Mouse (Mus musculus) liver, embryonic 15.5 days (tissue): ENCODE measurements around the gene Adgrd1. TPM values are rescaled to one million over a fixed set of nuclear protein-coding genes. Genes with fewer than 3 reads are reported as not detected.

Experiments used
- ATAC-seq: fragments of 200-750 bp; cut with Nextera tagmentation; 2 replicates; pipeline ENCODE4 v1.8.0; 2017; ENCODE audit warnings: moderate number of reproducible peaks, mild to moderate bottlenecking, moderate library complexity; ENCODE audit not compliant: insufficient read depth
- H3K27ac ChIP-seq: fragments of 300-500 bp; sonication (generic); replicated peaks from 2 replicates; pipeline ENCODE4 v1.5.1; 2015; ENCODE audit warnings: mild to moderate bottlenecking, inconsistent platforms
- H3K27me3 ChIP-seq: fragments of 300-500 bp; sonication (generic); 2 replicates; pipeline ENCODE4 v1.6.1; 2015; ENCODE audit warnings: mild to moderate bottlenecking, inconsistent platforms
- H3K36me3 ChIP-seq: fragments of 300-500 bp; sonication (generic); replicated peaks from 2 replicates; pipeline ENCODE4 v1.6.1; 2015; ENCODE audit warnings: moderate library complexity, mild to moderate bottlenecking, inconsistent platforms
- H3K4me1 ChIP-seq: fragments of 300-500 bp; sonication (generic); replicated peaks from 2 replicates; pipeline ENCODE4 v1.6.1; 2015; ENCODE audit warnings: inconsistent platforms
- H3K4me2 ChIP-seq: fragments of 300-500 bp; sonication (generic); 2 replicates; pipeline ENCODE4 v1.6.1; 2015; ENCODE audit warnings: moderate library complexity, mild to moderate bottlenecking, inconsistent platforms
- H3K4me3 ChIP-seq: fragments of 300-500 bp; sonication (generic); replicated peaks from 2 replicates; pipeline ENCODE4 v1.5.1; 2015; ENCODE audit warnings: mild to moderate bottlenecking, inconsistent platforms
- H3K9ac ChIP-seq: fragments of 300-500 bp; sonication (generic); 2 replicates; pipeline ENCODE4 v1.6.1; 2015; ENCODE audit warnings: moderate library complexity, mild to moderate bottlenecking, inconsistent platforms
- H3K9me3 ChIP-seq: fragments of 300-500 bp; sonication (generic); replicated peaks from 2 replicates; pipeline ENCODE4 v1.6.1; 2016; ENCODE audit warnings: inconsistent platforms
- WGBS: fragments of 180-500 bp; shearing (Covaris S2); methylation state at CpG from one replicate; pipeline ENCODE4 v1.1.7; 2015; ENCODE audit warnings: mixed read lengths; ENCODE audit not compliant: insufficient replicate concordance; 5-methylcytosine and 5-hydroxymethylcytosine counted together
- polyA plus RNA-seq: library from polyadenylated mRNA; unstranded; fragments of >200 nt; fragmentation: Nextera tagmentation; extraction: Ambion mirVana; gene quantifications from 2 replicates; pipeline ENCODE4 v1.2.1, GENCODE M21; 2015

Gene Adgrd1
- polyA plus RNA-seq, 1 experiment from 2014 or later: 0.21 TPM

DNA sequence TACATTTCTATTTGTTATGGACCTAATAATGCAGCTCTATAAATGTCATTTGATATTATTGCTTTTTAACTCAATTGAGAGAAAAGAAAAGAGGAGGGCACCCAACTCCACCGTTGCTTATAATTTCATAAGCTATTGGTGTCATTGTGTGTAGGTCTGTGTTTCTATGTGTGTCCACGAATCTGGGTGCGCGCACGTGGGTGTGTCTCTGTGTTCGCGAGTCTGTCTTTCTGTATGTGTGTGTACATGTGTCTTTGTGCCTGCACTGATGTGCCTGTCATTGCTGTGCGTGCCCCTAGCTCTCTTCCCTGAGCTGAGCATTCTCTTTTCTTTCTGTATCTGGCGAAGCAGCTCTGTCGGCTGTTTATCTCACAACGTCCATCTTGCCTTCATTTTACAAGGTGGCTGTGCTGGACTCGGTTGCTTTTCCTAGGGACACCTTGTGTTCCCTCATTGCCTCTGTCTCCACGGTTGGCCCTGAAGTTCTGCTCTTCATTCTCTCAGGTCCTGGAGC, 84.2 kb downstream of the Adgrd1 start:
- Histone ChIP-seq H3K4me3 (no peak overlapping the region), H3K9me3 (no peaks in the 10 kb centered on the region), H3K9ac (no peak overlapping the region), H3K27me3 (no peaks in the 10 kb centered on the region; the same call in 1 of the 2 replicates), H3K4me1 (peaks cover 37% of the 10 kb centered on the region), H3K4me2 (peak overlapping the region; percentile 52), H3K36me3 (no peaks in the 10 kb centered on the region), H3K27ac (peak overlapping the region; percentile 43)
- peak; percentile 72 for ATAC-seq
- WGBS: 48% methylated on average over 13 of the region's 13 CpGs

DNA sequence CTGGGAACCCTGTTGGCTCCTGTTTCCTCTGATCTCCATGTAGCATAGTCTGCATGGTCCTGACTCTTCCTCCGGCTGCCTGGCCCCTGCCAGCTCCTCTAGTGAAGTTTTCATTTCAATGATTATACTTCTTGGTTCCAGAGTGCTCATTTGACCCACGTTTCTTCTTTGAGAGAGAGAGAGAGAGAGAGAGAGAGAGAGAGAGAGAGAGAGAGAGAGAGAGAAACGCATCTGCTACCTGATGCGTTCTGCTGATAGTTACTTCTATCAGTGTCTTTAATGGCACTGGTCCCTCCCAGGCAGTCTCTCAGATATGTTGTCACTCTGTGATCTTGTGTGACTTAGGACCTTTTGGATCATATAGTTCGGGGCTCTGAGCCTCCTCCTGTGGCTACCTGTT, 84.9 kb downstream of the Adgrd1 start:
- H3K9ac ChIP-seq: no peak overlapping the region
- no peaks in the 10 kb centered on the region; the same call in 1 of the 2 replicates for H3K27me3 ChIP-seq
- peak overlapping the region; percentile 52 for H3K4me2 ChIP-seq
- H3K4me1 ChIP-seq: peaks cover 37% of the 10 kb centered on the region
- 41% methylated on average over 5 of the region's 5 CpGs for WGBS
- ATAC-seq: no peak
- H3K4me3 ChIP-seq: no peak overlapping the region
- peak overlapping the region; percentile 43 for H3K27ac ChIP-seq
- H3K9me3 ChIP-seq: no peaks in the 10 kb centered on the region
- no peaks in the 10 kb centered on the region for H3K36me3 ChIP-seq

DNA sequence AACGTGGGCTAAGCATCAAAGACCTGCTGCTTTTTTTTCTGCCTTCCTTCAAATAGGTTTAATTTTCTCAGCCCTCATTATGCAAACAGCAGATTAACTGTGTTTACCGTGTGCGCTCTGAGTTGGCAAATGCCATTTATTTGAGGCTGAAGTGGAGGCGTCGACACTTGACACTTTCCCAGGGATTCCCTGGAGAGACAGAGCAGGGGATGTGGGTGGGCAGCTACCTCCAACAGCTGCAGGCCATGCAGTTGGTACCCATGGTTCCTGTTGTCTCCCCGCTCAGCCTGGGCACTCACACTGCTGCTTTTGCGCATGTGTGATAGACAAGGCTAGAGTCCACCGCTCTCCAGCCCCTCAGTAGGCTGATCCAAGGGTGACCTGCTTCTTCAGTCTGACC, 86.0 kb downstream of the Adgrd1 start:
- 55% methylated on average over 8 of the region's 8 CpGs for WGBS
- Histone ChIP-seq H3K27ac (no peak overlapping the region), H3K4me1 (peaks cover 37% of the 10 kb centered on the region), H3K4me2 (no peak overlapping the region), H3K9me3 (no peaks in the 10 kb centered on the region), H3K4me3 (no peak overlapping the region), H3K27me3 (no peaks in the 10 kb centered on the region; the same call in 1 of the 2 replicates), H3K9ac (no peak overlapping the region), H3K36me3 (no peaks in the 10 kb centered on the region)
- ATAC-seq: no peak

DNA sequence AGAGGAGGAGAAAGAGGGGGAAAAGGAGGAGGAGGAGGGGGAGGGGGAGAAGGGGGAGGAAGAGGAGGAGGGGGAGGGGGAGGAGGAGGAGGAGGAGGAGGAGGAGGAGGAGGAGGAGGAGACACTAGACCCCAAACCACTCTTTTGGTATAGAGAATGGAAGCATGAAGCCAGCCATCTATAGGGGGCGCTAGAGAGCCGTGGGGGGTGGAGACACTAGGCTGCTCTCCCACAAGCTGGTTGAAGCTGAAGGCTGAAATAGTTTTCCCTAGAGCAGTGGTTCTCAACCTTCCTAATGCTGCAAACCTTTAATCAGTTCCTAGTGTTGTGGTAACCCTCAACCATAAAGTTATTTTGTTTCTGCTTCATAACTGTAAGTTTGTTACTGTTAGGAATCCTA, 89.7 kb downstream of the Adgrd1 start:
- Histone ChIP-seq H3K4me3 (no peak overlapping the region), H3K27ac (no peak overlapping the region), H3K9me3 (no peaks in the 10 kb centered on the region), H3K27me3 (no peaks in the 10 kb centered on the region; the same call in 1 of the 2 replicates), H3K9ac (no peak overlapping the region), H3K36me3 (no peaks in the 10 kb centered on the region), H3K4me2 (no peak overlapping the region), H3K4me1 (peaks cover 15% of the 10 kb centered on the region)
- no peak for ATAC-seq
- WGBS: 4% methylated on average over 2 of the region's 2 CpGs

DNA sequence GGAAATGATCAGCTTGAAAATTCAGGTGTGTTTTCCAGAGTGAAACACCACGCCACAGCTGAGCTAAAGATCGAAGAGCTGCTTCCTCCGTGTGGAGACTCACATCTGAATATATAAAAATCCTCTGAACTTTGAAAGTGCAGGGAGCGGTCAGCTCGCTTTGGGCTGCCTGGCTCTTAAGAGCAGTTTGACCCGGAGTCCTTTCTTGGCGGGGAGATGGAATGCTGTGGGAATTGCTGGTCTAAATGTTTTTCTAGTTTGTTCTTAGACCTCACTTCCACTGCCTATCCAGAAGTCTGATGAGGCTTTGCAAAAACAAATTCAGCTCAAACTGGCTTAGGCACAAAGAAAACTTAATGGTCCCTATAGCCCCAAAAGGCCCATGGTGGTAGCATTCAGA, 90.4 kb downstream of the Adgrd1 start:
- 70% methylated on average over 7 of the region's 7 CpGs for WGBS
- H3K36me3 ChIP-seq: no peaks in the 10 kb centered on the region
- H3K27ac ChIP-seq: no peak overlapping the region
- H3K4me2 ChIP-seq: no peak overlapping the region
- no peak overlapping the region for H3K9ac ChIP-seq
- H3K27me3 ChIP-seq: no peaks in the 10 kb centered on the region; the same call in 1 of the 2 replicates
- H3K9me3 ChIP-seq: no peaks in the 10 kb centered on the region
- ATAC-seq: no peak
- no peak overlapping the region for H3K4me3 ChIP-seq
- H3K4me1 ChIP-seq: peaks cover 9% of the 10 kb centered on the region

DNA sequence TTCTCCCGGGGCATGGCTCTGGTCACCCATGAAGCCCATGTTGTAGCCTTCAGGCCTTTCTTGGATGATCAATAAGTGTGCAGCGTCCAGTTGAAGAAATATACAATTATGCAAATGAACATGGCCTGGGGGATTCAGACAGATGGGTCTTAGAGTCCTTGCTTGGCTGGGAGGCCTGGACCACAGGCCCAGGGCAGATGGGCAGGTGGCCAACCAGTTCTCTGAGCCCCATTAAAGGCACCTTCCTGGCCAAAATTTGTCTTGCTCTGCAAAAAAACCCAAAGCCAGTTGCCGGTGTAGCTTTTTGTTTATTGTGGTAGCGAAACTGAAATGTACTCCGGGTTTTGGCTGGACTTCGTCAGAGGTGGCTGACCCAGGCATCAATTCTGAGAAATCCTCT, 92.5 kb downstream of the Adgrd1 start:
- Histone ChIP-seq H3K9ac (no peak overlapping the region), H3K36me3 (no peaks in the 10 kb centered on the region), H3K4me1 (no peaks in the 10 kb centered on the region), H3K9me3 (no peaks in the 10 kb centered on the region), H3K4me3 (no peak overlapping the region), H3K27me3 (no peaks in the 10 kb centered on the region; the same call in 1 of the 2 replicates), H3K4me2 (no peak overlapping the region), H3K27ac (no peak overlapping the region)
- ATAC-seq: no peak
- WGBS: 68% methylated on average over 6 of the region's 6 CpGs

DNA sequence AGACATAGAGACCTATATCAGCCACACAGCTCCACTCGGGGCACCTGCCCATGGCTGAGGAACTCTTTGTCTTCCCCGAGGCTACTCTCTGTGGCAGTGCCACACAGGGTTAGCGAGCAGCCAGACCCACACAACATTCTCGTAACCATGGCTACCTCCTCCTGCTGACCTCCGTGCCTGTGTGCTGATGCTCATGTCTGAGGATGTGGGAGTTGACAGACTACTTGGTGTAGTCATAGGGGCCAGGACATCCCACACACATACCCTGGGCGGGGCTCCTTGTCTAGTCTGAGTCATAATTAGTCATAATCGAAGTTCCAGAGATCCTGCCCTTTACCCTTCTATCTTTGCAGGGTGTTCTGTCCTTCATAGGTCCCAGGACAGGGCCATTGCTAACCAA, 93.5 kb downstream of the Adgrd1 start:
- Histone ChIP-seq H3K9me3 (no peaks in the 10 kb centered on the region), H3K9ac (no peak overlapping the region), H3K27ac (no peak overlapping the region), H3K27me3 (no peaks in the 10 kb centered on the region; the same call in 1 of the 2 replicates), H3K4me3 (no peak overlapping the region), H3K36me3 (no peaks in the 10 kb centered on the region), H3K4me1 (no peaks in the 10 kb centered on the region), H3K4me2 (no peak overlapping the region)
- ATAC-seq: no peak
- 61% methylated on average over 7 of the region's 7 CpGs for WGBS

DNA sequence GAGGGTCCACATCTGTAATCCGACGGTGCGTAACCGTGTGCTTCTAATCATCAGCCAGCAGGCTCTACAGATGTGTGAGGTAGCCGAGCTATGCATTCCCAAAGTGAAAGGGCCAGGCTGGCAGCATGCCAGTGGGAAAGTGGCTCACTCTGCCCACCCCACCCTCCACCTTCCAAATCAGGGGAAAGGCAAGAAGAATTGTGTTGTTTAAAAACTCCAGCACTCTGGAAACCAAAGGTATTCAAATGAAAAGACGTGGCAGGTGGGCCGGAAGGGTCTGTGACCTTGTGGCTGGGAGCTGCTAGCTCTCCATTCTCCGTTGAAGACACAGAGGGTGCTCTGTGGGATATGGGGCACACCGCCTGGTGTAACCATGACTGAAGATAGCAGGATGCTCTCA, 100.0 kb downstream of the Adgrd1 start:
- no peak for ATAC-seq
- Histone ChIP-seq H3K9me3 (no peaks in the 10 kb centered on the region), H3K9ac (no peak overlapping the region), H3K4me1 (no peaks in the 10 kb centered on the region), H3K27me3 (no peaks in the 10 kb centered on the region), H3K4me3 (no peak overlapping the region), H3K36me3 (no peaks in the 10 kb centered on the region), H3K4me2 (no peak overlapping the region), H3K27ac (no peak overlapping the region)
- 72% methylated on average over 9 of the region's 9 CpGs for WGBS

DNA sequence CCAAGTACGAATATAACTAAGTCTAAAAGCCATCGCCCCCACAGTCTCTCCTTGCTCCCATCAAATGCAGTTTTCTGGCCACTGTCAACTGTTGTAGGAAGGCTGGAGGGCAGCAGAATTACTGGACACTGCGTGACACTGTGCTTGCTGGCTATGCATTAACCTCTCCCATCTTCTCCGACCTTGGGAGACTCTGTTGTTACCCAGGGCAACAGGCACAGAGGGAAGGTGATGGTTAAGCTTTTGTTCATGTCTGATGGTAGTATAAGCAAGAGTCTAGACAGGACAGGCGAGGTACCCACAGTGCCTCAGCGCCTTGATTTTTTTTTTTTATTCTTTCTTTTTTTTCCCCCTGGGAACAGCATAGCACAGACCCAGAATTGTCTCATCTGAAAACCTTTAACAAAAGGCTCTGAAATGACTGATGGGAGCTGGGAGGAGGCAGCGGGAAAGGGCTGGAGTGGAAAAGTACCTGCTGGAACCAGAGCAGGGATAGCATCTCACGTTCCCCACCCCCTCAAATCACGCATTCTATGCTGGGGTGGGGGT, 100.5 kb downstream of the Adgrd1 start:
- Histone ChIP-seq H3K9ac (no peak overlapping the region), H3K4me2 (no peak overlapping the region), H3K4me3 (no peak overlapping the region), H3K4me1 (no peaks in the 10 kb centered on the region), H3K27ac (no peak overlapping the region), H3K9me3 (no peaks in the 10 kb centered on the region), H3K36me3 (no peaks in the 10 kb centered on the region), H3K27me3 (no peaks in the 10 kb centered on the region)
- ATAC-seq: no peak
- 58% methylated on average over 9 of the region's 9 CpGs for WGBS

DNA sequence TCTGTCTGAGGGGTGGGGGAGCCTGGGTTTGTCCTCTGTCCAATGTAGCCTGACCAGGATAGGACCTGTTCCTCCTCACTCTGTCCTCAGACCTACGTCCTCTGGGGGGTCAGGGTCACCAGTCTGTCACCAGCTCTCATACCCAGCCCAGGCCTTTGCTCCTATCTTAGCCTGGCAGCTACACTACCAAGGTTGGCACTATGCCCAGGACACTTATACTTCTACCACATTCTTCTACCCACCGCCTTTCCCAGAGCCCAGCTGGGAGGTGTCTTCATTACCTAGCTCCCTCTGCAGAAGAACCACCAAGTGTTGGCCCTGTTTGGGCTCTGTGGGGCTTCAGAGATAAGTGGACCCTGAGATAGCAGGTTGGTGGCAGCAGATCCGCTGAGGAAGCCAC, 103.6 kb downstream of the Adgrd1 start:
- Histone ChIP-seq H3K4me3 (no peak overlapping the region), H3K36me3 (no peaks in the 10 kb centered on the region), H3K4me1 (no peaks in the 10 kb centered on the region), H3K9ac (no peak overlapping the region), H3K27me3 (no peaks in the 10 kb centered on the region), H3K9me3 (no peaks in the 10 kb centered on the region), H3K4me2 (no peak overlapping the region), H3K27ac (no peak overlapping the region)
- ATAC-seq: no peak; the same call in 1 of the 2 replicates
- 54% methylated on average over 3 of the region's 3 CpGs for WGBS

DNA sequence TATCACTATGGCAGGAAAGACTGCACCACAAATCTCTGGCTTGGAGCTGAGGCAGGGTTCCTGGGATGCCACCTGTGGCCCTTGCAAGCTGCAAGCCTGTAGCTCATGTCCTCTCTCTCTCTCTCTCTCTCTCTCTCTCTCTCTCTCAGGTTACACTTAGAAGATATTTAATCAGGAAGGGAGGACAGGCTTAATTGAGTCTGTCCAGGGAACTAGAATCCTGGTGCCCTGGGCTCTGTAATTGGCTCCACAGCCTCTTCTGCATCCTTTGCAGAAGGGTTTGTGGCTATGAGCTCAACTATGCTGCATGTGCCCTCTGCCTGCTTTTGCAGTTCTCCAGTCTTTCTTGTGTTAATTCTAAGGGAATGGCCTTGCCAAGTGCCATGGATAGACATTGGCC, 111.7 kb downstream of the Adgrd1 start:
- no peak overlapping the region for H3K27ac ChIP-seq
- H3K9ac ChIP-seq: no peak overlapping the region
- H3K4me1 ChIP-seq: no peaks in the 10 kb centered on the region
- no peaks in the 10 kb centered on the region for H3K27me3 ChIP-seq
- no peak for ATAC-seq
- H3K4me3 ChIP-seq: no peak overlapping the region
- H3K9me3 ChIP-seq: no peaks in the 10 kb centered on the region
- no peaks in the 10 kb centered on the region for H3K36me3 ChIP-seq
- no peak overlapping the region for H3K4me2 ChIP-seq

DNA sequence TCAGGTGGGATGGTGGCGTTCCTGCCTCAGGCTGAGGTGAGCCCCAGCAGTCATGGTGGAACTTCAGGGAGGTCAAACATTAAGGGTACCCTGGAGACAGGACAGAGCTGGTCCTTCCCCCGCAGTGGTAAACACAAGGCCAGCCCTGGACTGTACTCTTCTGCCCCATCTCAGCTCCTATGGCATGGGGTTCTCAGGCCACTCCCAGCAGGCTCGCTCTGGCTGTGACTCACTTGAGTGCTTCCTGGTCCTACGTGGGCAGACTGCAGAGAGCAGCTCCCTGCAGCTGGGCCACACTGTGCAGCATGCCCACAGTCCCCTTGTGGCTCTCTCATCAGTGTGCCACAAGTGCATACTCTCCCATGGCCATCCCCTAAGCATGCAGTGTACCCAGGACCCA, 112.3 kb downstream of the Adgrd1 start:
- H3K4me1 ChIP-seq: no peaks in the 10 kb centered on the region
- H3K27ac ChIP-seq: no peak overlapping the region
- H3K4me3 ChIP-seq: no peak overlapping the region
- no peak for ATAC-seq
- WGBS: 38% methylated on average over 4 of the region's 4 CpGs
- H3K9me3 ChIP-seq: no peaks in the 10 kb centered on the region
- H3K27me3 ChIP-seq: no peaks in the 10 kb centered on the region
- H3K9ac ChIP-seq: no peak overlapping the region
- no peak overlapping the region for H3K4me2 ChIP-seq
- H3K36me3 ChIP-seq: no peaks in the 10 kb centered on the region
